Mouse (Mus musculus) kidney, embryonic 16.5 days (tissue): ENCODE results near the gene Tbx10. TPM values are rescaled to one million over a fixed set of nuclear protein-coding genes. Genes with fewer than 3 reads are reported as not detected.
"Not testable (repeated sequence)": the region's sequence is repeated elsewhere in the genome, so short reads cannot be mapped to it uniquely, and the experiment has no call there.

Experiments
- ATAC-seq: fragments of 200-750 bp; cut with Nextera tagmentation; 2 replicates; pipeline ENCODE4 v1.8.0; 2017; ENCODE audit warnings: moderate TSS enrichment; ENCODE audit not compliant: low FRiP score, low TSS enrichment
- H3K27ac ChIP-seq: fragments of 300-500 bp; sonication (generic); 2 replicates; pipeline ENCODE4 v1.5.1; 2014; ENCODE audit warnings: low read length
- H3K27me3 ChIP-seq: fragments of 300-500 bp; sonication (generic); 2 replicates; pipeline ENCODE4 v1.6.1; 2014; ENCODE audit warnings: low read length, control low read depth, mixed read lengths; ENCODE audit not compliant: insufficient read depth
- H3K36me3 ChIP-seq: fragments of 300-500 bp; sonication (generic); 2 replicates; pipeline ENCODE4 v1.6.1; 2014; ENCODE audit warnings: low read length, control low read depth, mixed read lengths; ENCODE audit not compliant: insufficient read depth
- H3K4me1 ChIP-seq: fragments of 300-500 bp; sonication (generic); 2 replicates; pipeline ENCODE4 v1.6.1; 2014; ENCODE audit warnings: low read length, control low read depth, mixed read lengths; ENCODE audit not compliant: insufficient read depth
- H3K4me2 ChIP-seq: fragments of 300-500 bp; sonication (generic); replicated peaks from 2 replicates; pipeline ENCODE4 v1.6.1; 2014; ENCODE audit warnings: low read depth, low read length
- H3K4me3 ChIP-seq: fragments of 300-500 bp; sonication (generic); 2 replicates; pipeline ENCODE4 v1.5.1; 2014; ENCODE audit warnings: mild to moderate bottlenecking, low read length
- H3K9ac ChIP-seq: fragments of 300-500 bp; sonication (generic); replicated peaks from 2 replicates; pipeline ENCODE4 v1.6.1; 2014; ENCODE audit warnings: low read length
- H3K9me3 ChIP-seq: fragments of 300-500 bp; sonication (generic); 2 replicates; pipeline ENCODE4 v1.6.1; 2016; ENCODE audit warnings: low read length, control low read depth
- WGBS: fragments of 180-500 bp; shearing (Covaris S2); extraction: QIAGEN DNeasy Blood & Tissue Kit; methylation state at CpG from one replicate; pipeline ENCODE4 v1.1.7; 2014; 5-methylcytosine and 5-hydroxymethylcytosine counted together
- polyA plus RNA-seq: library from polyadenylated mRNA; unstranded; fragments of >200 nt; fragmentation: Nextera tagmentation; extraction: Ambion mirVana; gene quantifications from 2 replicates; pipeline ENCODE4 v1.2.1, GENCODE M21; 2015

The Tbx10 gene
- polyA plus RNA-seq, 1 experiment from 2014 or later, result 1.5 TPM

DNA sequence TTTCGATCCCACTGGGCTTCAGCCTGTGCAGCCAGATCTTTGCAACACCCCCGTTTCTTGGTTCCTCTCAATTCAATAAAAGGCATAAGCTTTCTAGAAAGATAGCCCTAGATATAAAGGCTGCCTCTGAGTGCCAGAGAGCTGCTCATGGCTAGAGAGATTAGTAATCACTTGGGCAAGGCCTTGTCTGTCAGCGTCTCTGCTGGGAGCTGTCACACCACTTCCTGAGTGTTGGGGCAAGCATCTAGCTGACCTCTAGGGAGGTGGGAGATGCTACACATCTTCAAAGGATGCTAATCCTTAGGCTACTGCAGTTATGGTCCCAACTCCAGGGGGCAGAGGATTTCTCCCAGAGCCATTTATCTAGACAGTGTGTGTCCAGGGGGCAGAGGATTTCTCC is 25.3 kb upstream of the Tbx10 start:
- H3K27me3 ChIP-seq, result no peaks in the 10 kb centered on the region

GRCm38 (mm10) chr19:3972229-3972628 is 20.3 kb upstream of the Tbx10 start, which contains the start of gene Aldh3b2:
Gene Aldh3b2 (plus strand): TSS chr19:3972328.
- Histone ChIP-seq H3K9me3 (no peaks in the 10 kb centered on the region), H3K36me3 (no peaks in the 10 kb centered on the region), H3K27ac (no peak within 1 kb of the TSS), H3K4me2 (no peak within 1 kb of the TSS), H3K4me3 (no peak within 1 kb of the TSS), H3K4me1 (0 out of 2 replicates have a peak, but pooled peaks cover 6% of the 10 kb centered on the region), H3K27me3 (no peaks in the 10 kb centered on the region), H3K9ac (no peak within 1 kb of the TSS)
- 14% methylated on average over 9 of the region's 9 CpGs for WGBS
- no peak for ATAC-seq

More for the DNA sequence above, 25.3 kb upstream of the Tbx10 start:
- Histone ChIP-seq H3K4me1 (0 out of 2 replicates have a peak, but pooled peaks cover 5% of the 10 kb centered on the region), H3K9me3 (no peaks in the 10 kb centered on the region), H3K27ac (no peak overlapping the region), H3K9ac (no peak overlapping the region), H3K36me3 (no peaks in the 10 kb centered on the region), H3K4me3 (no peak overlapping the region), H3K4me2 (no peak overlapping the region)
- 73% methylated on average over 3 of the region's 3 CpGs for WGBS
- ATAC-seq, result no peak

GRCm38 (mm10) chr19:3974608-3975007 is 17.9 kb upstream of the Tbx10 start:
- 85% methylated on average over 6 of the region's 6 CpGs for WGBS
- not testable (repeated sequence) for H3K4me2 ChIP-seq

DNA sequence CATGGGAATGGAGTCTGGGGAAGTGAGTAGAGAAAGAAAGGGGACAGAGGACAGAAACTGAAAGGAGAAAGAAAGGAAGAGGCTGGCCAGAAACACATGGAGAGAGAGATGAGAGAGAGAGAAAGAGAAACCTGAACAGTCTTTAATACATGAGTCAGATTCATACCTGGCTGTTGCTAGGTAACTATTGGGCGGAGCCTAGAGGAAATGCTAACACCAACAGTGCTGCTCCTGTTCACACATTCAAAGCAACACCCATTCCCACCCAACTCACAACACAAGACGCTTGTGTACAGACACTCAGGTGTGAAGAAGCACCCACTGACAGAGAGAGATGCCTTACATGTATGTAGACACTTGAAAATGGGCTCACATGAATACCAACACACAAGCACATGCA is 16.7 kb upstream of the Tbx10 start:
- Histone ChIP-seq H3K36me3 (no peaks in the 10 kb centered on the region), H3K27ac (no peak overlapping the region), H3K4me1 (0 out of 2 replicates have a peak, but pooled peaks cover 3% of the 10 kb centered on the region), H3K9me3 (no peaks in the 10 kb centered on the region), H3K27me3 (peaks cover 3% of the 10 kb centered on the region; the same call in 1 of the 2 replicates), H3K4me3 (no peak overlapping the region), H3K9ac (no peak overlapping the region), H3K4me2 (no peak overlapping the region)
- WGBS, result 80% methylated on average over 2 of the region's 2 CpGs
- ATAC-seq, result no peak

More at GRCm38 (mm10) chr19:3974608-3975007, 17.9 kb upstream of the Tbx10 start:
- not testable (repeated sequence) for ATAC-seq, H3K27me3 ChIP-seq, H3K4me3 ChIP-seq, H3K9me3 ChIP-seq, H3K27ac ChIP-seq, H3K4me1 ChIP-seq, H3K36me3 ChIP-seq, H3K9ac ChIP-seq

DNA sequence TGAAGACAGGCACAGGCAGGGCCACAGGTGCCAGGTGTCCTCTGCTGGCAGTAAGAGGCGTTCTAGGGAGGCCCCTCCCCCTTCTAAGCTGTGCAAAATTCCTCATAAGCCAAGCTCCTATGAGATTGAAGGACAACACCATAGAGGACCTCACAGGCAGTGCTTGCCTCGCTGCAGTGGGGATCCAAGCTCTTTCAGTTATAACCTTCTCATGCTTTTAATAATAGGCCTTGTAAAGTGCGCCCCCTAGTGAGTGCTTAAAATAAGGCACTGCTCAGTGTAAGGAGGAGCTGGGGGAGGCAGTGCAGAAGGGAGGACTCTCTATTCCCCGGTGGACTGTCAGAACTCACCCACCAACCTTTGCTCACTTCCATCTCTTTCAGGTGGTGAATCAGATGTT is 12.2 kb upstream of the Tbx10 start:
- Histone ChIP-seq H3K4me2 (no peak overlapping the region), H3K4me1 (peaks cover 20% of the 10 kb centered on the region), H3K27ac (no peak overlapping the region), H3K9ac (0 out of 2 replicates have a peak overlapping the region, but pooled peaks have one; percentile 8), H3K36me3 (no peaks in the 10 kb centered on the region), H3K4me3 (no peak overlapping the region), H3K27me3 (peaks cover 3% of the 10 kb centered on the region; the same call in 1 of the 2 replicates), H3K9me3 (no peaks in the 10 kb centered on the region)
- peak; percentile 76 for ATAC-seq
- WGBS, result 9% methylated on average over 4 of the region's 4 CpGs

DNA sequence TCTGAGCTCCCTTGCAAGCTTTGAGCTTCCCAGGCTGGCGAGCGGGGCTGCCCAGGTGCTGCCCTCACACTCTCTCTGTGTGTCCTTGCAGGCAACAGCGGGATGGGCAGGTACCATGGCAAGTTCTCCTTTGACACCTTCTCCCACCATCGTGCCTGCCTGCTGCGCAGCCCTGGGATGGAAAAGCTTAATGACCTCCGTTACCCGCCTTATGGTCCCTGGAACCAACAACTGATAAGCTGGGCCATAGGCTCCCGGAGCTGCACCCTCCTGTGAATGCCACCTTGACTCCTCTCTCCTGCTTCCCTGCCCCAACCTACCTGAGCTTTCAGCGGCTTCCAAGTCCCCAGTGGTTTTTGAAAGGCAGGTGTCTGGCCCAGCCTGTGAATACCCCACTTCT is 11.6 kb upstream of the Tbx10 start:
- no peak overlapping the region for H3K27ac ChIP-seq
- no peaks in the 10 kb centered on the region for H3K36me3 ChIP-seq
- no peak overlapping the region for H3K4me3 ChIP-seq
- no peaks in the 10 kb centered on the region for H3K9me3 ChIP-seq
- no peak for ATAC-seq
- peaks cover 26% of the 10 kb centered on the region for H3K4me1 ChIP-seq
- WGBS, result 73% methylated on average over 9 of the region's 9 CpGs
- peaks cover 3% of the 10 kb centered on the region; the same call in 1 of the 2 replicates for H3K27me3 ChIP-seq
- H3K4me2 ChIP-seq, result no peak overlapping the region
- no peak overlapping the region for H3K9ac ChIP-seq

GRCm38 (mm10) chr19:3983527-3984200 is 8.9 kb upstream of the Tbx10 start:
- no peak for ATAC-seq
- 0 out of 2 replicates have a peak, but pooled peaks cover under 1% of the 10 kb centered on the region for H3K36me3 ChIP-seq
- H3K4me2 ChIP-seq, result no peak overlapping the region
- H3K27me3 ChIP-seq, result peaks cover 3% of the 10 kb centered on the region; the same call in 1 of the 2 replicates
- peaks cover 39% of the 10 kb centered on the region for H3K4me1 ChIP-seq
- H3K9me3 ChIP-seq, result no peaks in the 10 kb centered on the region
- H3K9ac ChIP-seq, result peak overlapping the region; percentile 14; the same call in 1 of the 2 replicates
- peak overlapping the region; percentile 92 for H3K27ac ChIP-seq
- H3K4me3 ChIP-seq, result no peak overlapping the region
- WGBS, result 40% methylated on average over 9 of the region's 9 CpGs

DNA sequence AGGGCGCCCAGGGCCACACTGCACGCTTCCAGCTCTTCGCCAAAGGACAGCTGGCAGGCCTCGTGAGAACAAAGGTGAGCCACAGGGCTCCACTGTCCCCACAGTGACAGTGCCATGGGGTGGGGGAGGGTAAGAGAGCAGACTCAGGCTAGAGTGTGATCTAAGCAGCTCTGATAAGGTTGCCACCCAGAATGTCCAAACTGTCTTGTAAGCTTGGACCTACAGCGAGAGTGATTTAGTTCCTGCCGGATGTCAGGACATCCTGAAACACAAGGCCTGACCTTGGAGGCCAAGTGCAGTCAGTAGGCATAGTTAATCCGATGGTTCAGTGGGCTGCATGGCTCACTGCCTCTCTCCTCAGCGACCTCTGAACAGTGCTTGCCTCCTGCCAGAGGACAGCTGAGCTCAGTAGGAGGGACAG is 7.3 kb upstream of the Tbx10 start:
- Histone ChIP-seq H3K27me3 (peaks cover 3% of the 10 kb centered on the region; the same call in 1 of the 2 replicates), H3K9ac (no peak overlapping the region; the same call in 1 of the 2 replicates), H3K36me3 (0 out of 2 replicates have a peak, but pooled peaks cover 3% of the 10 kb centered on the region), H3K4me3 (no peak overlapping the region), H3K27ac (peak overlapping the region; percentile 92), H3K4me1 (peaks cover 39% of the 10 kb centered on the region), H3K9me3 (no peaks in the 10 kb centered on the region), H3K4me2 (no peak overlapping the region)
- ATAC-seq, result peak; percentile 85
- WGBS, result 17% methylated on average over 8 of the region's 8 CpGs

- no peaks in the 10 kb centered on the region for H3K9me3 ChIP-seq
- ATAC-seq, result peak; percentile 73
- peak within 1 kb of the TSS; percentile 43 for H3K4me2 ChIP-seq
- H3K4me1 ChIP-seq, result peaks cover 42% of the 10 kb centered on the region
- H3K27ac ChIP-seq, result peak within 1 kb of the TSS; percentile 92
- H3K4me3 ChIP-seq, result peak within 1 kb of the TSS; percentile 14; the same call in 1 of the 2 replicates
- peak within 1 kb of the TSS; percentile 53 for H3K9ac ChIP-seq
- 2% methylated on average over 8 of the region's 8 CpGs for WGBS
- H3K27me3 ChIP-seq, result no peaks in the 10 kb centered on the region
- 0 out of 2 replicates have a peak, but pooled peaks cover 3% of the 10 kb centered on the region for H3K36me3 ChIP-seq
Observed at GRCm38 (mm10) chr19:3986334-3986733, 6.2 kb upstream of the Tbx10 start, which contains the start of gene Acy3. Gene Acy3 (plus strand): TSS chr19:3986570.

DNA sequence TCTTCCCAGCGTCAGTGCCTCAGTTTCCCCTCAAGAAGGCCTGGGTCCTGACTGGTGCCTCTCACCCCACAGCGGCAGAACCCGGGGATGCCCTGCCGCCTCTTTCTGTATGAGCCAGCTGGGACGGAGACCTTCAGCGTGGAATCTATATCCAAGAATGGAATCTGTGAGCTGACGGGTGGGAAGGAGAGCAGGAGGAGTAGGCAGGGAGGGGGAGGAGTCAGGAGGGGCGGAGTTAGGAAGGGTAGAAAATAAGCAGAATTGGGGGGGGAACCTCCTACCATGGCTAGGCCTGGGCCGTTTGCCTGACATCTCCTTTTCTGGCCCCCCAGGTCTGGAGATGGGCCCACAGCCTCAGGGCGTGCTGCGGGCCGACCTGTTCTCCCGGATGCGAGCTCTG is 4.5 kb upstream of the Tbx10 start:
- no peak overlapping the region for H3K4me3 ChIP-seq
- 0 out of 2 replicates have a peak, but pooled peaks cover 3% of the 10 kb centered on the region for H3K36me3 ChIP-seq
- ATAC-seq, result no peak
- H3K4me2 ChIP-seq, result no peak overlapping the region
- no peak overlapping the region for H3K9ac ChIP-seq
- no peaks in the 10 kb centered on the region for H3K27me3 ChIP-seq
- peaks cover 42% of the 10 kb centered on the region for H3K4me1 ChIP-seq
- H3K27ac ChIP-seq, result no peak overlapping the region
- WGBS, result 87% methylated on average over 14 of the region's 14 CpGs
- no peaks in the 10 kb centered on the region for H3K9me3 ChIP-seq
